Mouse (Mus musculus) liver, embryonic 12.5 days (tissue): ENCODE measurements around the gene Pcnp. TPM values are rescaled to one million over a fixed set of nuclear protein-coding genes. Genes with fewer than 3 reads are reported as not detected.
"Not testable (repeated sequence)": the region's sequence is repeated elsewhere in the genome, so short reads cannot be mapped to it uniquely, and the experiment has no call there.

Experiments used
- ATAC-seq: fragments of 200-750 bp; cut with Nextera tagmentation; 2 replicates; pipeline ENCODE4 v1.8.0; 2017; ENCODE audit warnings: moderate number of reproducible peaks, mild to moderate bottlenecking, moderate library complexity
- H3K27ac ChIP-seq: fragments of 300-500 bp; sonication (generic); 2 replicates; pipeline ENCODE4 v1.5.1; 2016; ENCODE audit warnings: mild to moderate bottlenecking
- H3K27me3 ChIP-seq: fragments of 300-500 bp; sonication (generic); replicated peaks from 2 replicates; pipeline ENCODE4 v1.6.1; 2016; ENCODE audit warnings: mild to moderate bottlenecking, moderate library complexity
- H3K36me3 ChIP-seq: fragments of 300-500 bp; sonication (generic); 2 replicates; pipeline ENCODE4 v1.6.1; 2016; ENCODE audit warnings: mild to moderate bottlenecking, moderate library complexity
- H3K4me1 ChIP-seq: fragments of 300-500 bp; sonication (generic); 2 replicates; pipeline ENCODE4 v1.6.1; 2016
- H3K4me2 ChIP-seq: fragments of 300-500 bp; sonication (generic); 2 replicates; pipeline ENCODE4 v1.6.1; 2016; ENCODE audit warnings: mild to moderate bottlenecking, moderate library complexity
- H3K4me3 ChIP-seq: fragments of 300-500 bp; sonication (generic); 2 replicates; pipeline ENCODE4 v1.5.1; 2016; ENCODE audit warnings: mild to moderate bottlenecking, moderate library complexity
- H3K9ac ChIP-seq: fragments of 300-500 bp; sonication (generic); 2 replicates; pipeline ENCODE4 v1.6.1; 2016; ENCODE audit warnings: mild to moderate bottlenecking, moderate library complexity
- H3K9me3 ChIP-seq: fragments of 300-500 bp; sonication (generic); replicated peaks from 2 replicates; pipeline ENCODE4 v1.6.1; 2016; ENCODE audit warnings: mild to moderate bottlenecking, moderate library complexity
- whole genome bisulfite sequencing: fragments of 180-500 bp; shearing (Covaris S2); methylation state at CpG from one replicate; pipeline ENCODE4 v1.1.7; 2016; ENCODE audit not compliant: insufficient replicate concordance; 5-methylcytosine and 5-hydroxymethylcytosine counted together
- polyA plus RNA-seq: library from polyadenylated mRNA; unstranded; fragments of >200 nt; fragmentation: Nextera tagmentation; extraction: Ambion mirVana; gene quantifications from 2 replicates; pipeline ENCODE4 v1.2.1, GENCODE M21; 2016

The Pcnp gene
- polyA plus RNA-seq, result 140 and 142 TPM in 2 replicates

GRCm38 (mm10) chr16:56029661-56030082 is at the start of gene Pcnp:
TSS of gene Pcnp (minus strand) at chr16:56029739.
- peak within 1 kb of the TSS; percentile 94 for H3K9ac ChIP-seq
- H3K4me2 ChIP-seq, result peak within 1 kb of the TSS; percentile 89
- peak within 1 kb of the TSS; percentile 95 for H3K4me3 ChIP-seq
- ATAC-seq, result peak; percentile 98
- H3K9me3 ChIP-seq, result no peaks in the 10 kb centered on the region
- peak within 1 kb of the TSS; percentile 92 for H3K27ac ChIP-seq
- H3K27me3 ChIP-seq, result no peaks in the 10 kb centered on the region
- under 1% methylated on average over 39 of the region's 39 CpGs for WGBS
- peaks cover 48% of the 10 kb centered on the region for H3K36me3 ChIP-seq
- peaks cover 47% of the 10 kb centered on the region for H3K4me1 ChIP-seq

DNA sequence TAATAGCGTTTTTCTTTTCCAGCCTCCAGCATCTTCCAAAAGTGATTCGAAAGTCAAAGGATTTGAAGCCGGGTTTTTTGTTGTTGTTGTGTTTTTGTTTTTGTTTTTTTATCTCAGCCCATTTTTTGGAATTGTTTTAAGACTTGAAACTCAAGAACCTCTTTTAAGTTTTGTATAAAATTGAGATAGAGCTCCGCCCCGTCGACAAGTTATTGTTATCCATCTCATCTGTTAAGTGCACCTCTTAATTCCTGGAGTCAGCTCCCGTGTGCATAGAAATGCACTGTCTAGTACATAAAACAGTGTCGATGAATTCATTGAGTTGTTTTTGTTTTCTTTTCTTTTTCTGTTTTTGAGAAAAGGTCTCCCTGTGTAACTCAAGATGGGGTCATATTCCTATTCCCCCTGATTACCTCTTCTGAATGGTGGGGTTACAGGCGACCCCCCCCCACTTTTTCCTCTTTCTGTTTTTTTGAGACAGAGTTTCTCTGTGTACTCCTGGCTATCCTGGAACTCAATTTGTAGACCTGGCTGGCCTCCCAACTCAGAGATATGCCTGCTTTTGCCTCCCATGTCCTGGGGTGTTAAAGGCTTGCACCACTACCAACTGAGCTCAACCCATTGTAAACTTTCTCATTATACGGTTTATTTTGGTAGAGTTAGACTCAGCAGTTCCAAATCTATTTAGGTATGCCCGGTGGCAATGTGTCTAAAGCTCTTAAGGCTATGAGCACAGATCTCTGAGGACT is 46.8 kb upstream of the Pcnp start:
- H3K27me3 ChIP-seq, result no peaks in the 10 kb centered on the region
- H3K9me3 ChIP-seq, result no peaks in the 10 kb centered on the region

GRCm38 (mm10) chr16:56075222-56076111 is 45.9 kb upstream of the Pcnp start:
- peak overlapping the region; percentile 97 for H3K27ac ChIP-seq
- peak; percentile 52 for ATAC-seq
- under 1% methylated on average over 47 of the region's 66 CpGs for WGBS
- peak overlapping the region; percentile 91 for H3K9ac ChIP-seq
- H3K4me3 ChIP-seq, result peak overlapping the region; percentile 88
- H3K4me2 ChIP-seq, result peak overlapping the region; percentile 72
- H3K36me3 ChIP-seq, result peaks cover 8% of the 10 kb centered on the region
- H3K4me1 ChIP-seq, result peaks cover 64% of the 10 kb centered on the region
- H3K9me3 ChIP-seq, result no peaks in the 10 kb centered on the region
- no peaks in the 10 kb centered on the region for H3K27me3 ChIP-seq

More for the DNA sequence above, 46.8 kb upstream of the Pcnp start:
- no peak for ATAC-seq
- Histone ChIP-seq H3K27ac (peak overlapping the region; percentile 97), H3K36me3 (peaks cover 8% of the 10 kb centered on the region), H3K4me2 (peak overlapping the region; percentile 72), H3K9ac (peak overlapping the region; percentile 91), H3K4me1 (peaks cover 55% of the 10 kb centered on the region), H3K4me3 (peak overlapping the region; percentile 88)
- WGBS, result 13% methylated on average over 11 of the region's 11 CpGs

GRCm38 (mm10) chr16:56074565-56074964 is 45.0 kb upstream of the Pcnp start:
- no peaks in the 10 kb centered on the region for H3K27me3 ChIP-seq
- peaks cover 69% of the 10 kb centered on the region for H3K4me1 ChIP-seq
- peak overlapping the region; percentile 97 for H3K27ac ChIP-seq
- H3K9ac ChIP-seq, result peak overlapping the region; percentile 91
- H3K9me3 ChIP-seq, result no peaks in the 10 kb centered on the region
- H3K36me3 ChIP-seq, result peaks cover 8% of the 10 kb centered on the region
- H3K4me3 ChIP-seq, result peak overlapping the region; percentile 88; the same call in 1 of the 2 replicates
- 42% methylated on average over 5 of the region's 5 CpGs for whole genome bisulfite sequencing
- peak overlapping the region; percentile 72 for H3K4me2 ChIP-seq
- ATAC-seq, result no peak

DNA sequence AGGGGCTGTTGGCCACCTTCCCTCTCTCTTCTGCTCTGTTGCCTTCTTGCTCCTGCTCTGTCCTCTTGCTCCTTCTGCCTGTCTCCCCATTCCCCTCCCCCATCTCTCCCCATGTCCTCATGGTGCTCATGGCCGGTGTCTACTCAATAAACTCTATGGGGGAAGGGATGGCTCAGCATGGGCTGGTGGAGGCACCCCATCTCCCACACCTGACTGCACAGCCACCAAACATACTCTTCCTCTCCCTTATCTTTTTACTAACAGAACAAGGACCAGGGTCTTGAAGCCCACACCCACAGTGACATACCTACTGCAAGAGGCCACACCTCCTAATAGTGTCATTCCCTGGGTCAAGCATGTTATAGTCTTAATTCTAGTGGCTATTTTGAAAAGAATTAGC is 44.6 kb upstream of the Pcnp start:
- no peak overlapping the region for H3K4me3 ChIP-seq
- no peaks in the 10 kb centered on the region for H3K27me3 ChIP-seq
- peak; percentile 51 for ATAC-seq
- peak overlapping the region; percentile 72 for H3K4me2 ChIP-seq
- peak overlapping the region; percentile 91 for H3K9ac ChIP-seq
- H3K36me3 ChIP-seq, result peaks cover 8% of the 10 kb centered on the region
- 33% methylated on average over 1 of the region's 1 CpGs for WGBS
- H3K9me3 ChIP-seq, result no peaks in the 10 kb centered on the region
- peaks cover 70% of the 10 kb centered on the region for H3K4me1 ChIP-seq
- peak overlapping the region; percentile 97 for H3K27ac ChIP-seq

DNA sequence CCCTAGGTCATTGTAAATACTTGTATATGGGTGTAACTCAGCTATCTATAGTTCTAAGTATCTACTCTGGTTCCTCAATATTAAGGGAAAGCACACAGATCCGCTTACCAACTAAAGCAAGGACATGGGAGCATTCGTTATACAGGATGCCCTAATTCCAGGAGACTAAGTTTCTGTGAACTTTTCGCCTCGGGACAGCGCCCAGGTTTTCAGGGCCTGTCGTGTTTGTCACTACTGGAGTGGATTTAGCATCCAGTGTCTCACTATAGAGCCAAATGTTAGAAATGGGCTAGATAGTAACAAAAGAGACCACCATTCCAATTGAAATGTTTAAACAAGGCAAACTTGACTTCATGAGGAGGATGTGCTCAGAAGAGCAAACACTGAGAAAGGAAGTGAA is 43.6 kb upstream of the Pcnp start:
- H3K36me3 ChIP-seq, H3K4me3 ChIP-seq, ATAC-seq, H3K9me3 ChIP-seq, H3K27me3 ChIP-seq: not testable (repeated sequence)
- Histone ChIP-seq H3K4me2 (peak overlapping the region; percentile 69; the same call in 1 of the 2 replicates), H3K27ac (peak overlapping the region; percentile 97), H3K9ac (peak overlapping the region; percentile 72; the same call in 1 of the 2 replicates), H3K4me1 (peaks cover 77% of the 10 kb centered on the region)
- WGBS, result 87% methylated on average over 6 of the region's 6 CpGs

DNA sequence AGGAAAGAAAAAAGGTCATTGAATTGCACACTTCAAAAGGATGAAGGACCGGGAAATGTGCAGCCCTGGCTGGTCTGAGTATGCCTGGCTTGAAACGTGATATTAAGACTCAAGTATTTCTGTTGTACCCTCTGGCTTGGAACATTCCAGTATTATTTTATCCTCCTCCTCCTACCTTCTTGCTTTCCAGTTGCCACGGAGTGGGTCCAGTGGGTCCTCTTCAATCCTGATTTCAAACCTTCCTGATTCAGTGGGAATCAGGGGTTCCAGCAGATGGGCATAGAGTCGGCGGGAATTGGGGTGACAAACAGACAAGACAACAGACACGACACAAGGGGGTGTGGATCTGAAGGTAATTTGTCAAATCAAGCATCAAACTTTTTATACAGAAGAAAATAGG is 43.0 kb upstream of the Pcnp start:
- H3K4me1 ChIP-seq, result peaks cover 83% of the 10 kb centered on the region

GRCm38 (mm10) chr16:56071317-56072232 is 42.0 kb upstream of the Pcnp start:
- H3K9ac ChIP-seq, result peak overlapping the region; percentile 72
- H3K9me3 ChIP-seq, result no peaks in the 10 kb centered on the region
- ATAC-seq, result peak; percentile 90
- peak overlapping the region; percentile 32 for H3K4me3 ChIP-seq
- peak overlapping the region; percentile 97 for H3K27ac ChIP-seq
- peaks cover 77% of the 10 kb centered on the region for H3K4me1 ChIP-seq
- H3K4me2 ChIP-seq, result peak overlapping the region; percentile 69
- H3K27me3 ChIP-seq, result no peaks in the 10 kb centered on the region
- WGBS, result 20% methylated on average over 5 of the region's 5 CpGs
- no peaks in the 10 kb centered on the region for H3K36me3 ChIP-seq

More for the DNA sequence above, 43.0 kb upstream of the Pcnp start:
- H3K4me3 ChIP-seq, result no peak overlapping the region
- no peaks in the 10 kb centered on the region for H3K9me3 ChIP-seq
- no peak for ATAC-seq
- WGBS, result 73% methylated on average over 6 of the region's 6 CpGs
- H3K4me2 ChIP-seq, result peak overlapping the region; percentile 69
- no peaks in the 10 kb centered on the region for H3K36me3 ChIP-seq
- no peaks in the 10 kb centered on the region for H3K27me3 ChIP-seq
- H3K27ac ChIP-seq, result peak overlapping the region; percentile 97
- peak overlapping the region; percentile 72; the same call in 1 of the 2 replicates for H3K9ac ChIP-seq

DNA sequence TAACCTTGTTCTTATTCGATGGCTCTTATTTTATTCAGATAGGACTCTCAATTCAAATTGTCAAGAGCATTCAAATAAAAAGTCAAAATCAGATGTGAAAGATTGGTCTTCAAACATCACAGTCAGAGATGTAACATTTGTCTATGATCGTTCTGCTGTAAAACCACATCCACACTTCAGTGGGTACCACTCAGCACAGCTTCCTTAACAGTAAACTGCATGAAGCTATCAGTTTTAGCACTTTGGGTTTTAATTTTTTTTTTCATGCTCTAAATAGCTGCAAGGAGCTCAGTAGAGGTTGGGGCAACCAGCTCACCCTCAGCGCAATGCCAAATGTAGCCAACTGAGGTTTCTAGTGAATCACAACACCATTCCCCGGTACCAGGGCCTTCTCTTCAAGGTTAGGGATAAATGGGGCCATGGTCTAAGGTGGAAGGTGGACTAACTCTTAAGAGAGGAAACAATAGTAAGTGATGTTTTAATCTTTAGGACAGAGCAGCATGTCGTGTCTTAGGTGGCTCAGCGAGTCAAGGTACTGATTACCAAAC is 39.1 kb upstream of the Pcnp start:
- no peaks in the 10 kb centered on the region for H3K27me3 ChIP-seq
- WGBS, result 81% methylated on average over 6 of the region's 6 CpGs
- no peak for ATAC-seq
- peaks cover 62% of the 10 kb centered on the region for H3K4me1 ChIP-seq
- no peaks in the 10 kb centered on the region for H3K9me3 ChIP-seq
- H3K4me2 ChIP-seq, result no peak overlapping the region
- no peak overlapping the region for H3K9ac ChIP-seq
- no peak overlapping the region for H3K4me3 ChIP-seq
- no peaks in the 10 kb centered on the region for H3K36me3 ChIP-seq
- H3K27ac ChIP-seq, result peak overlapping the region; percentile 55; the same call in 1 of the 2 replicates

- H3K27me3 ChIP-seq, result no peaks in the 10 kb centered on the region
- ATAC-seq, result no peak
- H3K4me1 ChIP-seq, result peaks cover 37% of the 10 kb centered on the region
- H3K27ac ChIP-seq, result no peak overlapping the region
- 59% methylated on average over 8 of the region's 8 CpGs for WGBS
- H3K4me2 ChIP-seq, result no peak overlapping the region
- no peak overlapping the region for H3K9ac ChIP-seq
- no peak overlapping the region for H3K4me3 ChIP-seq
- H3K9me3 ChIP-seq, result no peaks in the 10 kb centered on the region
- H3K36me3 ChIP-seq, result no peaks in the 10 kb centered on the region
Observed at GRCm38 (mm10) chr16:56066113-56066512, 36.6 kb upstream of the Pcnp start.
